19 mouse cellular contexts compared by ENCODE assay signal in genomic region chr3:57611776-57612175, GRCm38 (mm10). TPM values are rescaled to one million over a fixed set of nuclear protein-coding genes. Genes with fewer than 3 reads are reported as not detected.
"Had no signal": no experiment of that assay in that cellular context is flagged by ENCODE, and none has a peak within 500 bp of the region (broad histone marks: within the 10 kb centered on the region; RNA-seq: fewer than 3 reads in every experiment).

No protein-coding gene starts in this region.

- H3K4me3 ChIP-seq: megakaryocyte, embryonic 14.5 days; midbrain, embryonic 13.5 days; midbrain, embryonic 15.5 days; neural tube, embryonic 13.5 days; neural tube, embryonic 15.5 days had no signal

- H3K4me1 ChIP-seq: megakaryocyte, embryonic 14.5 days; midbrain, embryonic 13.5 days; midbrain, embryonic 15.5 days; neural tube, embryonic 13.5 days; neural tube, embryonic 15.5 days had no signal

- H3K9ac ChIP-seq: lung, embryonic 14.5 days; midbrain, embryonic 13.5 days; midbrain, embryonic 15.5 days; neural tube, embryonic 13.5 days; neural tube, embryonic 15.5 days had no signal

- DNase-seq: lung, adult 18-20 months; lung, embryonic 14.5 days; lung, postnatal 14 days; retina, postnatal 1 day; right cerebral cortex, adult 18-20 months; right cerebral cortex, postnatal 25 days; right cerebral cortex, postnatal 4 days; spleen, adult 18-20 months; thymus, adult 18-20 months; thymus, postnatal 25 days; thymus, postnatal 4 days had no signal

- H3K27ac ChIP-seq: macrophage; midbrain, embryonic 13.5 days; midbrain, embryonic 15.5 days; neural tube, embryonic 13.5 days; neural tube, embryonic 15.5 days had no signal

- H3K36me3 ChIP-seq: midbrain, embryonic 13.5 days; midbrain, embryonic 15.5 days; neural tube, embryonic 13.5 days; neural tube, embryonic 15.5 days had no signal

- H3K27me3 ChIP-seq: megakaryocyte, embryonic 14.5 days; midbrain, embryonic 13.5 days; midbrain, embryonic 15.5 days; neural tube, embryonic 13.5 days; neural tube, embryonic 15.5 days had no signal

RNA-seq across cellular contexts. Expression of gene Wwtr1, which starts 36.1 kb away (rescaled TPM):
- total RNA-seq: megakaryocyte progenitor cell, adult 5-6 weeks; monocyte, adult 5-6 weeks had no signal
- polyA plus RNA-seq: macrophage had no signal
